Mouse (Mus musculus): ENCODE measurements around the gene Ugt1a10. TPM values are rescaled to one million over a fixed set of nuclear protein-coding genes. Genes with fewer than 3 reads are reported as not detected.
"Not testable (repeated sequence)": the region's sequence is repeated elsewhere in the genome, so short reads cannot be mapped to it uniquely, and the experiment has no call there.

Gene Ugt1a10
- polyA plus RNA-seq, 1 experiment from 2014 or later, result not detected

DNA sequence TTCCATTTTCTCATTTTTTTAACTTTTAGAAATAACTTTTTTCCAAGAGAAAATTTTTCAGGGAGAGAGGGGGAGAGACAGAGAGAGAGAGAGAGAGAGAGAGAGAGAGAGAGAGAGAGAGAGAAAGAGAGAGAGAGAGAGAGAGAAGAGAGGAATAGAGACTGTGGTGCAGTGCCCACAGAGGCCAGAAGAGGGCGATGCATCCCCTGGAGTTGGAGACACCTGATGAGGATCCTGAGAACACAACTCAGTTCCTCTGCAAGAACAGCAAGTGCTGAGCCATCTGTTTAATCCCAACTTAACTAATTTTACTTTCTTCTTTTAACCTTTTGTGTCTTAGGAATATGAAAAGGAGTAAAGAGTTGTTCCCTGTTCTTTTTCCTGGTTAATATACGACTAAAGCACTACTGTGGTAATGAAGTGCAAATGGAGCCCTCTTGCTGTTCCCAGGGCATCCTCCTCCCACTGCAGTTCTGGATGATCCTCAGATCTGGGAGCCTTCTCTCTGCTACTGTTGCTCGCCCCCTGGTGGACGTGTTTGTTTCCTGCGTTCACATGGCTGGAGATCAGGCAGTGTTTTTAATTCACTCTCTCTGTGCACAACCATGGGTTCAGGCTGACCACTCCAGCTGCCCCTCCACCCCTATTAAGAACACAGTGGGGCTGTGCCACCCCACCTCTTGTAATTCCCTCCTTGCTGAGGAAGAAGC lies 88.9 kb downstream of the Ugt1a10 start:
- not testable (repeated sequence) for H3K4me1 ChIP-seq (ENCODE audit: control insufficient read depth, insufficient read depth, low read length); H3K4me3 ChIP-seq (ENCODE audit: low read depth, low read length); H3K4me2 ChIP-seq (ENCODE audit: low read length); H3K27me3 ChIP-seq (ENCODE audit: control insufficient read depth, insufficient read depth, low read depth, low read length); H3K9me3 ChIP-seq (replicated peaks; ENCODE audit: control insufficient read depth, low read length, poor library complexity, severe bottlenecking); H3K36me3 ChIP-seq (ENCODE audit: control insufficient read depth, insufficient read depth, low read length); ATAC-seq; H3K9ac ChIP-seq (ENCODE audit: low read depth, low read length); H3K27ac ChIP-seq (ENCODE audit: low read length)
- WGBS, result 1% methylated on average over 5 of the region's 5 CpGs

DNA sequence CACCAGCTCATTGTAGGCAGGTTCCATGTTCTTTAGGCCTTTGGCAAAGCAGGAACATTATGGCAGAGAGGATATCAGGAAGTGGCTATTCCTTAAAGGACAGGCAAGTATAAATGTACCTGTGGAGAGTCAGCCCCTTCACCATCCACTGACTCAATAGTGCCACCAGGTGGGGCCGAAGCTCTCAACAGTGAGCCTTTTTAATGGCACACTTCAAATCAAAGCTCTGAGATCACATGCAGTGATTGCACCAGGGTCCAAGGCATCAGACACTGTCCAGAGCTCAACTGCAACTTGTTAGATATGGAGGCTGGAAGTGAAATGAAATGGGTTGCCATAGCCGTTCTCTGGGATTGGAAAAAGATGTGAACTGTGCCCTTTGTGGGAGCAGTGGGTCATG lies 90.1 kb downstream of the Ugt1a10 start:
- not testable (repeated sequence) for H3K4me1 ChIP-seq (ENCODE audit: control insufficient read depth, insufficient read depth, low read length); H3K36me3 ChIP-seq (ENCODE audit: control insufficient read depth, insufficient read depth, low read length); ATAC-seq; H3K9me3 ChIP-seq (replicated peaks; ENCODE audit: control insufficient read depth, low read length, poor library complexity, severe bottlenecking); H3K27ac ChIP-seq (ENCODE audit: low read length); H3K9ac ChIP-seq (ENCODE audit: low read depth, low read length); H3K4me2 ChIP-seq (ENCODE audit: low read length); H3K27me3 ChIP-seq (ENCODE audit: control insufficient read depth, insufficient read depth, low read depth, low read length); H3K4me3 ChIP-seq (ENCODE audit: low read depth, low read length)
- WGBS, result 79% methylated on average over 2 of the region's 2 CpGs

DNA sequence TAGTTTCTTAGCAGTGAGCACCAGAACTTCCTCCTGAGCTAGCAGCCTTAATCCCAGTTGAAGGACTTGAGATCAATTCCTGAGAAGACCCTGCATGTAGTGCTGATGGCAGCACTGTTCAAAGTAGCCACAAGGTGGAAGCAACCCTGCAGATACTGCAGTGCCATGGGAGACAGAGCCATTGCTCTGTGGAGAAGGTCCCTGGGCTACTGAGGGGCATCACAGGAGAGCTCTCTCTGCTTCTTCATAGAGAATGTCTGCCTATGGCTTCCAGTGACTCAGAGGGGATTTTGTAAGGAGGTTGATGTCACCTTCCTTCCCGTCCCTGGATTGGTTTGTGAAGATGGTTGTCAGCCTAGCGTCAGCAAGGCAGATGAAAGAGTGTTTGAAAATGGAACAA lies 94.9 kb downstream of the Ugt1a10 start:
- whole genome bisulfite sequencing, result 64% methylated on average over 2 of the region's 2 CpGs
- H3K27ac ChIP-seq (ENCODE audit: low read length); ATAC-seq: not testable (repeated sequence)

DNA sequence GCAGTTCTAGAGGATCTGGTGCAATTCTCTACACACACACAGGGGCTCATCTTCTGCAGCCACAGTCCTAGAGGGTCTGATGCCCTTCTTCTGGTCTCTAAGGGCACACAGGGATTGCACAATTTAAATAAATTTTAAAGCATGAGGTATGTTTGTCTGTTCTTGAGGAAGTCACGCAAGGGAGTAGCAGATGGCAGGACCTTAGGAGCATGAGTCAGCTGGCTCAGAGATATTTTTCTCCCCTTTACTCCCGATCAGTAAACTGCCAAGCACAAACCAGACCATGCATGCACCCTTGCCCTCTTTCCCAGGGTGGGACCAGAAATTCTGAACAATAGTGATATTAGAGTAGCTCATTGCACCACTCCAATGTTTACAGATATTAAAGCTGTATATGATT lies 103.2 kb downstream of the Ugt1a10 start:
- WGBS, result 93% methylated on average over 2 of the region's 2 CpGs
- H3K4me2 ChIP-seq (ENCODE audit: low read length), result no peak overlapping the region
- H3K36me3 ChIP-seq (ENCODE audit: control insufficient read depth, insufficient read depth, low read length), result no peaks in the 10 kb centered on the region
- H3K27me3 ChIP-seq (ENCODE audit: control insufficient read depth, insufficient read depth, low read depth, low read length), result no peaks in the 10 kb centered on the region
- no peaks in the 10 kb centered on the region for H3K4me1 ChIP-seq (ENCODE audit: control insufficient read depth, insufficient read depth, low read length)
- no peaks in the 10 kb centered on the region for H3K9me3 ChIP-seq (replicated peaks; ENCODE audit: control insufficient read depth, low read length, poor library complexity, severe bottlenecking)
- no peak for ATAC-seq
- H3K9ac ChIP-seq (ENCODE audit: low read depth, low read length), result no peak overlapping the region
- no peak overlapping the region for H3K4me3 ChIP-seq (ENCODE audit: low read depth, low read length)
- no peak overlapping the region for H3K27ac ChIP-seq (ENCODE audit: low read length)

More for the DNA sequence above, 94.9 kb downstream of the Ugt1a10 start:
- not testable (repeated sequence) for H3K36me3 ChIP-seq (ENCODE audit: control insufficient read depth, insufficient read depth, low read length); H3K9me3 ChIP-seq (replicated peaks; ENCODE audit: control insufficient read depth, low read length, poor library complexity, severe bottlenecking); H3K9ac ChIP-seq (ENCODE audit: low read depth, low read length); H3K4me2 ChIP-seq (ENCODE audit: low read length); H3K4me3 ChIP-seq (ENCODE audit: low read depth, low read length); H3K4me1 ChIP-seq (ENCODE audit: control insufficient read depth, insufficient read depth, low read length); H3K27me3 ChIP-seq (ENCODE audit: control insufficient read depth, insufficient read depth, low read depth, low read length)

- H3K4me3 ChIP-seq (ENCODE audit: low read depth, low read length), result no peak within 1 kb of the TSS
- ATAC-seq, result no peak
- H3K36me3 ChIP-seq (ENCODE audit: control insufficient read depth, insufficient read depth, low read length), result no peaks in the 10 kb centered on the region
- H3K4me1 ChIP-seq (ENCODE audit: control insufficient read depth, insufficient read depth, low read length), result no peaks in the 10 kb centered on the region
- H3K9ac ChIP-seq (ENCODE audit: low read depth, low read length), result no peak within 1 kb of the TSS
- no peak within 1 kb of the TSS for H3K27ac ChIP-seq (ENCODE audit: low read length)
- H3K4me2 ChIP-seq (ENCODE audit: low read length), result no peak within 1 kb of the TSS
- WGBS, result 79% methylated on average over 5 of the region's 5 CpGs
- H3K9me3 ChIP-seq (replicated peaks; ENCODE audit: control insufficient read depth, low read length, poor library complexity, severe bottlenecking), result no peaks in the 10 kb centered on the region
- H3K27me3 ChIP-seq (ENCODE audit: control insufficient read depth, insufficient read depth, low read depth, low read length), result no peaks in the 10 kb centered on the region
Observed at GRCm38 (mm10) chr1:88165711-88166110, 110.5 kb downstream of the Ugt1a10 start, which contains the start of gene Ugt1a5. Gene Ugt1a5, plus strand, starts transcription at chr1:88166012.

DNA sequence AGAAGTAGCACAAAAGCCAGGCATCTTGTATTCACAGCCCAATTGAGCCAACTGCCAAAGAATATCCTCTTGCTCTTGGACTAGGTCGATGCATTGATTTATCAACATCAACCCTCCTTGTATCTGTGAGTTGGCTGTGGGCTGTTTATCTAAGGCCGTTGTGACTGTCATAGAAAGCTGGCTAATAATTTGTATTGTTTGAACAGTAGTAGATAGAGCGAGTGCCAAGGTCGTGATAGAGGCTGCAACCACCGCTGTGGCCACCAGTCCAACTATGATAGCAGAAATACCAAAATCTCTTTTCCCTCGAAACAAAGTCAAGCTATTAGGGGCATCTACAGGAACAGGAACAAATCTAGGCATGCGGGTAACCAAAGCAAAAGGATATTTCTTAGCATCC lies 117.0 kb downstream of the Ugt1a10 start:
- H3K27ac ChIP-seq (ENCODE audit: low read length); H3K36me3 ChIP-seq (ENCODE audit: control insufficient read depth, insufficient read depth, low read length); H3K9ac ChIP-seq (ENCODE audit: low read depth, low read length); H3K27me3 ChIP-seq (ENCODE audit: control insufficient read depth, insufficient read depth, low read depth, low read length); H3K4me3 ChIP-seq (ENCODE audit: low read depth, low read length); H3K4me1 ChIP-seq (ENCODE audit: control insufficient read depth, insufficient read depth, low read length); H3K4me2 ChIP-seq (ENCODE audit: low read length); ATAC-seq; H3K9me3 ChIP-seq (replicated peaks; ENCODE audit: control insufficient read depth, low read length, poor library complexity, severe bottlenecking): not testable (repeated sequence)
- 91% methylated on average over 5 of the region's 7 CpGs for WGBS

DNA sequence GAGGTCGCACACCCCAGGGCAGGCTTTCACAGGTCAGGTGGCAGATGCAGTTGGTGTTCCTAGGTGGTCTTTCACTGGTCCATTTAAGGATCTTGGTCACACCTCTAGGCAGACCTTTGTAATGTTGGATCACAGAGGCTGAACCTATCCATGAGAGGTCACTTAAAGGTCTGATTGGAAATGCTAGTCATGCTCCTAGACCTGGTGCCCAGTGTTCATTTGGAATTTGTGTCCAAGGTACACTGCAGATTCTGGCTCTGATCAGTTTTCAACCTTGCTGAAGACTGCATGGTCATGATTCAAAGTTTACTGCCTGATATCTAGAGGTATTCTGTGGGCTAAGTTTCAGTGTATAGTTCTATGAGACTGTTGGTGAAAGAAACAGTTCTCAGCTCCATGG lies 124.5 kb downstream of the Ugt1a10 start:
- Histone ChIP-seq H3K4me3 (ENCODE audit: low read depth, low read length) (no peak overlapping the region), H3K4me1 (ENCODE audit: control insufficient read depth, insufficient read depth, low read length) (no peaks in the 10 kb centered on the region), H3K27ac (ENCODE audit: low read length) (no peak overlapping the region), H3K9ac (ENCODE audit: low read depth, low read length) (no peak overlapping the region), H3K4me2 (ENCODE audit: low read length) (no peak overlapping the region), H3K9me3 (replicated peaks; ENCODE audit: control insufficient read depth, low read length, poor library complexity, severe bottlenecking) (peaks cover 2% of the 10 kb centered on the region; the same call in 1 of the 2 replicates), H3K27me3 (ENCODE audit: control insufficient read depth, insufficient read depth, low read depth, low read length) (no peaks in the 10 kb centered on the region; the same call in 1 of the 2 replicates), H3K36me3 (ENCODE audit: control insufficient read depth, insufficient read depth, low read length) (no peaks in the 10 kb centered on the region)
- WGBS, result 81% methylated on average over 1 of the region's 1 CpGs
- ATAC-seq, result no peak

DNA sequence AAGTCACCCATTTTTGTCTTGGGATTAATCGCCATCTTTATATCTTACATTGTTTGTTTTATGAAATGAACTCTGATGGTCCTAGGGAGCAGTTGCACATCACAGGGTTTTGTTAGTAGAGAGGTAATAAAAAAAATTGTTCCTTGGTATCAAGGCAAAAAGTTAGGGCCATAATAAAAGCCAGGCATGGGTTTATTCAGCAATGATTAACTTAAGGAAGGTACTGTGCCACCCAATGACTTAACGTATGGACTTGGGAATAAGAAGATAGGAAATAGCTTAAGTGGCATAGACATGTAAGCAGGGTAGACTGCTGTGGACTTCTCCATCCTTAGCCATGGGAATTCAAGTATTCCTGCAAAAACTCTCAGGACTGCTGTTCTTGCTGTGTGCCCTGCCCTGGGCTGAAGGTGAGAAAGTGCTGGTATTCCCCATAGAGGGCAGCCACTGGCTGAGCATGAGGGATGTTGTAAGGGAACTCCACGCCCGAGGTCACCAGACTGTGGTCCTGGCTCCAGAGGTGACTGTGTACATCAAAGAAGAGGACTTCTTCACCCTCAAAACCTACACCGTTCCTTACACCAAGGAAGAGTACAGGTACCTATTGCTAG lies 131.2 kb downstream of the Ugt1a10 start:
- Histone ChIP-seq H3K4me1 (ENCODE audit: control insufficient read depth, insufficient read depth, low read length) (no peaks in the 10 kb centered on the region), H3K36me3 (ENCODE audit: control insufficient read depth, insufficient read depth, low read length) (no peaks in the 10 kb centered on the region), H3K27me3 (ENCODE audit: control insufficient read depth, insufficient read depth, low read depth, low read length) (no peaks in the 10 kb centered on the region), H3K27ac (ENCODE audit: low read length) (no peak overlapping the region), H3K9ac (ENCODE audit: low read depth, low read length) (no peak overlapping the region), H3K4me3 (ENCODE audit: low read depth, low read length) (no peak overlapping the region), H3K4me2 (ENCODE audit: low read length) (no peak overlapping the region), H3K9me3 (replicated peaks; ENCODE audit: control insufficient read depth, low read length, poor library complexity, severe bottlenecking) (no peaks in the 10 kb centered on the region)
- WGBS, result 94% methylated on average over 5 of the region's 5 CpGs
- no peak for ATAC-seq

- WGBS, result 64% methylated on average over 3 of the region's 3 CpGs
- H3K27ac ChIP-seq (ENCODE audit: low read length), result no peak overlapping the region
- H3K4me2 ChIP-seq (ENCODE audit: low read length), result no peak overlapping the region
- ATAC-seq, result no peak
- no peak overlapping the region for H3K9ac ChIP-seq (ENCODE audit: low read depth, low read length)
- no peaks in the 10 kb centered on the region for H3K27me3 ChIP-seq (ENCODE audit: control insufficient read depth, insufficient read depth, low read depth, low read length)
- no peaks in the 10 kb centered on the region for H3K9me3 ChIP-seq (replicated peaks; ENCODE audit: control insufficient read depth, low read length, poor library complexity, severe bottlenecking)
- H3K4me1 ChIP-seq (ENCODE audit: control insufficient read depth, insufficient read depth, low read length), result no peaks in the 10 kb centered on the region
- H3K36me3 ChIP-seq (ENCODE audit: control insufficient read depth, insufficient read depth, low read length), result no peaks in the 10 kb centered on the region
- no peak overlapping the region for H3K4me3 ChIP-seq (ENCODE audit: low read depth, low read length)
Observed at GRCm38 (mm10) chr1:88192136-88192535, 136.9 kb downstream of the Ugt1a10 start.
